Mouse (Mus musculus): ENCODE measurements around the gene Cdh20. TPM values are rescaled to one million over a fixed set of nuclear protein-coding genes. Genes with fewer than 3 reads are reported as not detected.

The Cdh20 gene
- polyA plus RNA-seq, 2 experiments = 0.30 to 1.0 TPM

DNA sequence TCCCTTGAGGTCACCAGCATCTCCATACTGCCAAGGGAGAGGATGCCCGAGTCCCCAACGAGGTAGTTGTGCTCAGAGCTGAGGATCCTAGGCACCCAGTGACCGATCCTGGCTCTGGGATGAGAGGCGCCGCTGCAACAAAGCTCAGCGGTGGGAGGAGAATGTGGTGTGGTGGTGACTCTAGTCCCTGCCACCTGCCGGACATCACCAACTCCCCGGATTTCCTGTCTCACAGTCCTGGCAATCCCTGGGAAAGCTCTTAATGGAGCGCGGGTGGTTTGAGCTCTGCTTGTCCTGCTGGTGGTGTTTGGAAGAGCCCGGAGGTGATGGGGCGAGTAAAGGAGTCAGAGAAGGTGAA, 900 bp downstream of the Cdh20 start:
- TF ChIP-seq POLR2A (IDR thresholded peaks at IDR 0.05; ENCODE audit: borderline replicate concordance, extremely low read depth, insufficient read depth, insufficient read length) = no peak
- DNase-seq (ENCODE audit: low spot score) = no peak
- H3K9me3 ChIP-seq (ENCODE audit: control insufficient read depth, low read length) = no peaks in the 10 kb centered on the region
- H3K4me1 ChIP-seq (ENCODE audit: control insufficient read depth, insufficient read depth, low read length) = peaks cover 6% of the 10 kb centered on the region
- no peak overlapping the region for H3K27ac ChIP-seq (replicated peaks; ENCODE audit: low read depth, low read length)
- no peaks in the 10 kb centered on the region for H3K36me3 ChIP-seq (ENCODE audit: control insufficient read depth, insufficient read depth, low read length)
- H3K4me2 ChIP-seq (replicated peaks; ENCODE audit: low read depth, low read length, severe bottlenecking) = peak overlapping the region; percentile 90
- H3K4me3 ChIP-seq (replicated peaks; ENCODE audit: low read length) = peak overlapping the region; percentile 37
- peak overlapping the region; percentile 44; the same call in 1 of the 2 replicates for H3K9ac ChIP-seq (ENCODE audit: low read depth, low read length, severe bottlenecking)
- 0% methylated on average over 12 of the region's 12 CpGs for WGBS
- H3K27me3 ChIP-seq (ENCODE audit: control insufficient read depth, insufficient read depth, low read length) = peaks cover 32% of the 10 kb centered on the region; the same call in 1 of the 2 replicates
- ATAC-seq (ENCODE audit: low FRiP score, low read depth) = peak; percentile 9; the same call in 1 of the 2 replicates

DNA sequence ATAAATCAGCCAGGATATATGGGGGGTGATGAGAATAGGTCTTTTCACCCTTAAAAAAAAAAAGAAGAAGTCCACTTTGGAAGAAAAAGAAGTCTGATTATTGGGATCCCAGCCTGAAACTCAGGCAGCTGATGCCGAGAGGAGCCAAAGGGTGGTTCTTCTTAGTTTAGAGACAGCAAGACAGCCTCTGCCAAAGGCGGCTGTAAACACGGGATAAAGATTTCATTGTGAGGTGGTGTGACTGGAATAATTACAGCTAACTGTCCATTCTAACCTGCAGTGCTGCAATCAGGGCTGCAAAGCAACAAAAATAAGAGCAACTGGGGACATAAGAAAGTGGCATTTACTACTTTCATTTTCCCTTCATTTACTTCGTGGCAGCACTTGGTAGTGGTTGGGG, 3.6 kb downstream of the Cdh20 start:
- 55% methylated on average over 4 of the region's 4 CpGs for WGBS
- no peak for DNase-seq (ENCODE audit: low spot score)
- no peak for ATAC-seq (ENCODE audit: low FRiP score, low read depth)

DNA sequence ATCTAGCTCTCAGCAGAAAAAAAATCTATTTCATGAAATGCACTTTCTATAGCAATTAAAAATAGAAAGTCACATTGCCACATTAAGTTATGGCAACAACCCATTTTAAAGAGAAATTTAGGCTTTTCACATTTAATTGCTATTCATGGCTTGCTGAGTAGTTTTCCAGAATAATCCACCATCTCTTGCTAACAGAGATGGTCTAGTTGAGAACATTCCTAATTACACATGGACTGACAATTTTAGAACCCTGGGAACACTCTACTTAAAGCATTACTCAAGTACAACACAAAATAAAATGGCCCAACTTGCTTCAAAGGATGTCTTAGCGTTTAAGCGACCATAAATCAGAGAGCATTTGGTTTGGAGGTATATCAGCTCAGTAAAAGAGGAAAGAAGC, 4.9 kb downstream of the Cdh20 start:
- DNase-seq (ENCODE audit: low spot score) = no peak
- H3K4me1 ChIP-seq (ENCODE audit: control insufficient read depth, insufficient read depth, low read length) = peaks cover 5% of the 10 kb centered on the region
- H3K4me2 ChIP-seq (replicated peaks; ENCODE audit: low read depth, low read length, severe bottlenecking) = no peak overlapping the region
- ATAC-seq (ENCODE audit: low FRiP score, low read depth) = no peak
- TF ChIP-seq POLR2A (IDR thresholded peaks at IDR 0.05; ENCODE audit: borderline replicate concordance, extremely low read depth, insufficient read depth, insufficient read length) = no peak
- no peaks in the 10 kb centered on the region for H3K36me3 ChIP-seq (ENCODE audit: control insufficient read depth, insufficient read depth, low read length)
- H3K27me3 ChIP-seq (ENCODE audit: control insufficient read depth, insufficient read depth, low read length) = peaks cover 26% of the 10 kb centered on the region; the same call in 1 of the 2 replicates
- no peaks in the 10 kb centered on the region for H3K9me3 ChIP-seq (ENCODE audit: control insufficient read depth, low read length)
- no peak overlapping the region for H3K4me3 ChIP-seq (replicated peaks; ENCODE audit: low read length)
- no peak overlapping the region for H3K9ac ChIP-seq (ENCODE audit: low read depth, low read length, severe bottlenecking)
- H3K27ac ChIP-seq (replicated peaks; ENCODE audit: low read depth, low read length) = no peak overlapping the region
- 66% methylated on average over 2 of the region's 2 CpGs for WGBS

More for the DNA sequence above, 3.6 kb downstream of the Cdh20 start:
- TF ChIP-seq POLR2A (IDR thresholded peaks at IDR 0.05; ENCODE audit: borderline replicate concordance, extremely low read depth, insufficient read depth, insufficient read length) = no peak
- Histone ChIP-seq H3K4me2 (replicated peaks; ENCODE audit: low read depth, low read length, severe bottlenecking) (no peak overlapping the region), H3K36me3 (ENCODE audit: control insufficient read depth, insufficient read depth, low read length) (no peaks in the 10 kb centered on the region), H3K27ac (replicated peaks; ENCODE audit: low read depth, low read length) (no peak overlapping the region), H3K4me1 (ENCODE audit: control insufficient read depth, insufficient read depth, low read length) (peaks cover 6% of the 10 kb centered on the region), H3K9ac (ENCODE audit: low read depth, low read length, severe bottlenecking) (no peak overlapping the region), H3K9me3 (ENCODE audit: control insufficient read depth, low read length) (no peaks in the 10 kb centered on the region), H3K27me3 (ENCODE audit: control insufficient read depth, insufficient read depth, low read length) (peaks cover 29% of the 10 kb centered on the region; the same call in 1 of the 2 replicates), H3K4me3 (replicated peaks; ENCODE audit: low read length) (no peak overlapping the region)

DNA sequence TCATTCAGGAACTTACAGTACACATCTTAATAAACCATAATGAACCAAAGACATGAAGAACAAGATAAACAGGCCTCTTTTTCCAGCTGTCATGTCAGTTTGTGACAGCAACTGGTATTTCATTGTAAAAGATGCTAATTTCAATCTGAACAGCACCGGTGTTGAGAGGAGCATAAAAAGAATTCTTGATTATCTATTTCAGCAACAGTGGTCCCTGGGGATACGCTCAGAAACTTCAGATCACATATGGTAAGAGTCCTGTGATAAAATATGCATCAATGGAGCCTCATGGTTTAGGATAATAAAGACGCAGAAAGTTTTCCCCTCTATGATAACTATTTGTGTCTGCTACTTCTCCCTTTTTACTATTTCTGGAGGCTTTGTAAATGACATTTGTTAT, 25.2 kb downstream of the Cdh20 start:
- TF ChIP-seq POLR2A (IDR thresholded peaks at IDR 0.05; ENCODE audit: borderline replicate concordance, extremely low read depth, insufficient read depth, insufficient read length) = no peak
- no peak overlapping the region for H3K27ac ChIP-seq (replicated peaks; ENCODE audit: low read depth, low read length)
- no peaks in the 10 kb centered on the region for H3K36me3 ChIP-seq (ENCODE audit: control insufficient read depth, insufficient read depth, low read length)
- no peaks in the 10 kb centered on the region for H3K9me3 ChIP-seq (ENCODE audit: control insufficient read depth, low read length)
- DNase-seq (ENCODE audit: low spot score) = no peak
- no peaks in the 10 kb centered on the region for H3K4me1 ChIP-seq (ENCODE audit: control insufficient read depth, insufficient read depth, low read length)
- no peak overlapping the region for H3K4me2 ChIP-seq (replicated peaks; ENCODE audit: low read depth, low read length, severe bottlenecking)
- 79% methylated on average over 3 of the region's 3 CpGs for WGBS
- H3K4me3 ChIP-seq (replicated peaks; ENCODE audit: low read length) = no peak overlapping the region
- H3K9ac ChIP-seq (ENCODE audit: low read depth, low read length, severe bottlenecking) = no peak overlapping the region
- ATAC-seq (ENCODE audit: low FRiP score, low read depth) = no peak
- no peaks in the 10 kb centered on the region for H3K27me3 ChIP-seq (ENCODE audit: control insufficient read depth, insufficient read depth, low read length)

- H3K27ac ChIP-seq (replicated peaks; ENCODE audit: low read depth, low read length) = no peak overlapping the region
- 79% methylated on average over 3 of the region's 3 CpGs for WGBS
- H3K4me3 ChIP-seq (replicated peaks; ENCODE audit: low read length) = no peak overlapping the region
- no peak overlapping the region for H3K9ac ChIP-seq (ENCODE audit: low read depth, low read length, severe bottlenecking)
- H3K36me3 ChIP-seq (ENCODE audit: control insufficient read depth, insufficient read depth, low read length) = no peaks in the 10 kb centered on the region
- no peak for ATAC-seq (ENCODE audit: low FRiP score, low read depth)
- H3K4me2 ChIP-seq (replicated peaks; ENCODE audit: low read depth, low read length, severe bottlenecking) = no peak overlapping the region
- no peaks in the 10 kb centered on the region for H3K4me1 ChIP-seq (ENCODE audit: control insufficient read depth, insufficient read depth, low read length)
- H3K27me3 ChIP-seq (ENCODE audit: control insufficient read depth, insufficient read depth, low read length) = no peaks in the 10 kb centered on the region
- TF ChIP-seq POLR2A (IDR thresholded peaks at IDR 0.05; ENCODE audit: borderline replicate concordance, extremely low read depth, insufficient read depth, insufficient read length) = no peak
- H3K9me3 ChIP-seq (ENCODE audit: control insufficient read depth, low read length) = no peaks in the 10 kb centered on the region
- DNase-seq (ENCODE audit: low spot score) = no peak
These were observed 27.8 kb downstream of the Cdh20 start for GRCm38 (mm10) chr1:104796146-104796545.

DNA sequence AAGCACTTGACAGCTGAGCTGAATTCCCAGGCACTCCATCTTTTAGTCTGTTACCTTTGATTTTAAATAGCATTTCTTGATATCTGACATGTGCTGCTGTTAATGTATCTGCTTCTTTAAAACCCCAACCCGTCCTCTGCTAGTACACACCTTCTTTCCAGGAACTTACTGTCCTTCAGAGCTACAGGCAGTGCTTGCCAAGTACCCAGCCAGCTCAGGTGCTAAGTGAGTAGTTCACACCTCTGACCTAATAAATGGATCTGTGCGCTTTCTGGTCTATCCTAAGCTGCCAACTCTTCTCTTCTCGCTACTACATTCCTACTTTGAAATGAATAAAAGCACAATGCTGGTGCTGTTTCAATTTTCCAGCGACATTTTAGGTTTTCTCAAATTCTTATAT, 28.8 kb downstream of the Cdh20 start:
- H3K9me3 ChIP-seq (ENCODE audit: control insufficient read depth, low read length) = no peaks in the 10 kb centered on the region
- no peak overlapping the region for H3K9ac ChIP-seq (ENCODE audit: low read depth, low read length, severe bottlenecking)
- no peaks in the 10 kb centered on the region for H3K4me1 ChIP-seq (ENCODE audit: control insufficient read depth, insufficient read depth, low read length)
- TF ChIP-seq POLR2A (IDR thresholded peaks at IDR 0.05; ENCODE audit: borderline replicate concordance, extremely low read depth, insufficient read depth, insufficient read length) = no peak
- H3K27ac ChIP-seq (replicated peaks; ENCODE audit: low read depth, low read length) = no peak overlapping the region
- H3K4me2 ChIP-seq (replicated peaks; ENCODE audit: low read depth, low read length, severe bottlenecking) = no peak overlapping the region
- H3K27me3 ChIP-seq (ENCODE audit: control insufficient read depth, insufficient read depth, low read length) = no peaks in the 10 kb centered on the region
- no peak overlapping the region for H3K4me3 ChIP-seq (replicated peaks; ENCODE audit: low read length)
- H3K36me3 ChIP-seq (ENCODE audit: control insufficient read depth, insufficient read depth, low read length) = no peaks in the 10 kb centered on the region
- DNase-seq (ENCODE audit: low spot score) (no peak), ATAC-seq (ENCODE audit: low FRiP score, low read depth) (no peak)
- WGBS = 42% methylated on average over 4 of the region's 4 CpGs

Data from limb, embryonic 14.5 days (tissue).